Mouse (Mus musculus): ENCODE measurements around the gene Olfr559.

DNA sequence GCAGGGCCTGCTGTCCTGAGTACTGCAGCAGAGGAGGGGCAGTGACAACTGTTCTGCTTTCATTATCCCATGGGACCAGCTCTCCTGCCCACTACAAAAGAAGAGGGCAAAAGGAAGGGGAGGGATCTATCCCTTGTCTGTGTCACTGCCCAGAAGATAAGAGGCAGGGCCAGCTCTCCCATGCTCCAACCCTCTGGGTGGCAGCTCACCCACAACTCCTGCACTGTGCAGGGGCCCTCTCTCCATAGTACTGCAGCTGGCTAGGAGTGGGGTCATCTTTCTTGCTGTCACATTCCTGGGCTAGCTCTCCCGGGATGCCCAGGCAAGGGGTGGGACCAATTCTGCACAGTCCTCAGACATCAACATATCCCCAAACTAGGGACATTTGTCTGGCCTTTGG is 6.5 kb upstream of the Olfr559 start:
- TF ChIP-seq GATA1 (IDR thresholded peaks at IDR 0.05; ENCODE audit: low read length) = no peak
- no peak for TF ChIP-seq TAL1 (IDR thresholded peaks at IDR 0.05; ENCODE audit: low read length)
